Mouse (Mus musculus) hindbrain, embryonic 11.5 days (tissue): ENCODE data around the gene Phc1. TPM values are rescaled to one million over a fixed set of nuclear protein-coding genes. Genes with fewer than 3 reads are reported as not detected.

ENCODE experiments used
- ATAC-seq: fragments of 200-750 bp; cut with Nextera tagmentation; 2 replicates; pipeline ENCODE4 v1.8.0; 2017; ENCODE audit warnings: mild to moderate bottlenecking, moderate TSS enrichment, moderate library complexity; ENCODE audit not compliant: low FRiP score
- DNase-seq: peaks from one replicate; pipeline ENCODE4 v3.0.0-alpha.2; 2015; ENCODE audit warnings: low spot score
- H3K27ac ChIP-seq: fragments of 300-500 bp; sonication (generic); 2 replicates; pipeline ENCODE4 v1.5.1; 2014; ENCODE audit warnings: mild to moderate bottlenecking, low read depth, low read length
- H3K27me3 ChIP-seq: fragments of 300-500 bp; sonication (generic); 2 replicates; pipeline ENCODE4 v1.6.1; 2014; ENCODE audit warnings: mild to moderate bottlenecking, low read length, moderate library complexity, mixed read lengths; ENCODE audit not compliant: control insufficient read depth, insufficient read depth
- H3K36me3 ChIP-seq: fragments of 300-500 bp; sonication (generic); 2 replicates; pipeline ENCODE4 v1.6.1; 2014; ENCODE audit warnings: mild to moderate bottlenecking, low read length, moderate library complexity, mixed read lengths; ENCODE audit not compliant: control insufficient read depth, insufficient read depth
- H3K4me1 ChIP-seq: fragments of 300-500 bp; sonication (generic); replicated peaks from 2 replicates; pipeline ENCODE4 v1.6.1; 2014; ENCODE audit warnings: low read length, mixed read lengths; ENCODE audit not compliant: control insufficient read depth, insufficient read depth
- H3K4me2 ChIP-seq: fragments of 300-500 bp; sonication (generic); replicated peaks from 2 replicates; pipeline ENCODE4 v1.6.1; 2014; ENCODE audit warnings: mild to moderate bottlenecking, low read depth, low read length
- H3K4me3 ChIP-seq: fragments of 300-500 bp; sonication (generic); 2 replicates; pipeline ENCODE4 v1.5.1; 2014; ENCODE audit warnings: low read depth, low read length
- H3K9ac ChIP-seq: fragments of 300-500 bp; sonication (generic); 2 replicates; pipeline ENCODE4 v1.6.1; 2014; ENCODE audit warnings: low read depth, low read length
- H3K9me3 ChIP-seq: fragments of 300-500 bp; sonication (generic); 2 replicates; pipeline ENCODE4 v1.6.1; 2016; ENCODE audit warnings: low read length; ENCODE audit not compliant: control insufficient read depth
- WGBS: fragments of 180-500 bp; shearing (Covaris S2); extraction: QIAGEN DNeasy Blood & Tissue Kit; methylation state at CpG from one replicate; pipeline ENCODE4 v1.1.7; 2014; 5-methylcytosine and 5-hydroxymethylcytosine counted together
- polyA plus RNA-seq: library from polyadenylated mRNA; unstranded; fragments of >200 nt; fragmentation: Nextera tagmentation; extraction: Ambion mirVana; gene quantifications from 2 replicates; pipeline ENCODE4 v1.2.1, GENCODE M21; 2014

Gene Phc1
- polyA plus RNA-seq, 1 experiment from 2014 or later: 36.7 TPM

- Histone ChIP-seq H3K27me3 (no peaks in the 10 kb centered on the region), H3K27ac (no peak overlapping the region), H3K4me1 (no peaks in the 10 kb centered on the region), H3K4me3 (no peak overlapping the region), H3K36me3 (no peaks in the 10 kb centered on the region), H3K9ac (no peak overlapping the region), H3K4me2 (no peak overlapping the region), H3K9me3 (no peaks in the 10 kb centered on the region)
- DNase-seq: no peak
- ATAC-seq: no peak
- 86% methylated on average over 1 of the region's 1 CpGs for WGBS
Observed at GRCm38 (mm10) chr6:122284823-122285222, 55.5 kb downstream of the Phc1 start.

- no peak overlapping the region for H3K9ac ChIP-seq
- no peak overlapping the region for H3K27ac ChIP-seq
- H3K27me3 ChIP-seq: no peaks in the 10 kb centered on the region
- ATAC-seq (no peak), DNase-seq (no peak)
- H3K4me2 ChIP-seq: no peak overlapping the region
- H3K36me3 ChIP-seq: no peaks in the 10 kb centered on the region
- no peak overlapping the region for H3K4me3 ChIP-seq
- WGBS: 83% methylated on average over 4 of the region's 4 CpGs
- H3K4me1 ChIP-seq: no peaks in the 10 kb centered on the region
- H3K9me3 ChIP-seq: no peaks in the 10 kb centered on the region
Observed at GRCm38 (mm10) chr6:122284304-122284703, 56.1 kb downstream of the Phc1 start.

- H3K4me3 ChIP-seq: no peak overlapping the region
- H3K27me3 ChIP-seq: no peaks in the 10 kb centered on the region
- H3K9ac ChIP-seq: no peak overlapping the region
- ATAC-seq (no peak), DNase-seq (no peak)
- H3K27ac ChIP-seq: no peak overlapping the region
- H3K9me3 ChIP-seq: no peaks in the 10 kb centered on the region
- H3K36me3 ChIP-seq: no peaks in the 10 kb centered on the region
- H3K4me1 ChIP-seq: no peaks in the 10 kb centered on the region
- H3K4me2 ChIP-seq: no peak overlapping the region
- 78% methylated on average over 2 of the region's 2 CpGs for WGBS
Observed at GRCm38 (mm10) chr6:122283429-122283828, 56.9 kb downstream of the Phc1 start.

GRCm38 (mm10) chr6:122282782-122283181 lies 57.6 kb downstream of the Phc1 start, which contains the start of gene Klrg1:
Klrg1 (minus strand) TSS chr6:122282882.
- 85% methylated on average over 6 of the region's 6 CpGs for WGBS

GRCm38 (mm10) chr6:122276565-122276964 lies 63.8 kb downstream of the Phc1 start:
- 88% methylated on average over 7 of the region's 7 CpGs for WGBS
- Histone ChIP-seq H3K9me3 (no peaks in the 10 kb centered on the region), H3K27me3 (no peaks in the 10 kb centered on the region), H3K4me3 (no peak overlapping the region), H3K36me3 (no peaks in the 10 kb centered on the region), H3K4me2 (no peak overlapping the region), H3K4me1 (no peaks in the 10 kb centered on the region), H3K27ac (no peak overlapping the region), H3K9ac (no peak overlapping the region)
- ATAC-seq (no peak), DNase-seq (no peak)

More at GRCm38 (mm10) chr6:122282782-122283181, 57.6 kb downstream of the Phc1 start, which contains the start of gene Klrg1:
- Histone ChIP-seq H3K4me1 (no peaks in the 10 kb centered on the region), H3K36me3 (no peaks in the 10 kb centered on the region), H3K9ac (no peak within 1 kb of the TSS), H3K4me3 (no peak within 1 kb of the TSS), H3K9me3 (no peaks in the 10 kb centered on the region), H3K27me3 (no peaks in the 10 kb centered on the region), H3K4me2 (no peak within 1 kb of the TSS), H3K27ac (no peak within 1 kb of the TSS)
- ATAC-seq (no peak), DNase-seq (no peak)

GRCm38 (mm10) chr6:122274546-122274945 lies 65.8 kb downstream of the Phc1 start:
- Histone ChIP-seq H3K36me3 (no peaks in the 10 kb centered on the region), H3K4me3 (no peak overlapping the region), H3K27me3 (no peaks in the 10 kb centered on the region), H3K9ac (no peak overlapping the region), H3K4me1 (no peaks in the 10 kb centered on the region), H3K9me3 (no peaks in the 10 kb centered on the region), H3K4me2 (no peak overlapping the region), H3K27ac (no peak overlapping the region)
- DNase-seq: no peak
- ATAC-seq: no peak
- WGBS: 62% methylated on average over 5 of the region's 5 CpGs

GRCm38 (mm10) chr6:122270152-122270551 lies 70.2 kb downstream of the Phc1 start:
- H3K36me3 ChIP-seq: no peaks in the 10 kb centered on the region
- H3K9ac ChIP-seq: no peak overlapping the region
- DNase-seq (no peak), ATAC-seq (no peak)
- 90% methylated on average over 11 of the region's 11 CpGs for WGBS
- H3K27ac ChIP-seq: no peak overlapping the region
- no peaks in the 10 kb centered on the region for H3K27me3 ChIP-seq
- no peaks in the 10 kb centered on the region for H3K4me1 ChIP-seq
- no peaks in the 10 kb centered on the region for H3K9me3 ChIP-seq
- no peak overlapping the region for H3K4me3 ChIP-seq
- no peak overlapping the region for H3K4me2 ChIP-seq

GRCm38 (mm10) chr6:122269170-122269569 lies 71.2 kb downstream of the Phc1 start:
- Histone ChIP-seq H3K27ac (no peak overlapping the region), H3K9me3 (no peaks in the 10 kb centered on the region), H3K4me1 (no peaks in the 10 kb centered on the region), H3K4me3 (no peak overlapping the region), H3K27me3 (no peaks in the 10 kb centered on the region), H3K36me3 (no peaks in the 10 kb centered on the region), H3K4me2 (no peak overlapping the region), H3K9ac (no peak overlapping the region)
- 93% methylated on average over 4 of the region's 4 CpGs for WGBS
- DNase-seq: no peak
- ATAC-seq: no peak

- Histone ChIP-seq H3K27ac (no peak overlapping the region), H3K4me1 (no peaks in the 10 kb centered on the region), H3K36me3 (no peaks in the 10 kb centered on the region), H3K27me3 (no peaks in the 10 kb centered on the region), H3K4me2 (no peak overlapping the region), H3K9me3 (no peaks in the 10 kb centered on the region), H3K4me3 (no peak overlapping the region), H3K9ac (no peak overlapping the region)
- ATAC-seq: no peak
- DNase-seq: no peak
- 85% methylated on average over 3 of the region's 3 CpGs for WGBS
Observed at GRCm38 (mm10) chr6:122268561-122268960, 71.8 kb downstream of the Phc1 start.
